Mouse (Mus musculus) CD8-positive naive resting alpha-beta T cell, adult 2 months (primary cell): Measurements from ENCODE around the gene Hrh1.
"Not testable (repeated sequence)": the region's sequence is repeated elsewhere in the genome, so short reads cannot be mapped to it uniquely, and the experiment has no call there.

Source experiments
- DNase-seq, 2 experiments: peaks; one replicate each; pipeline ENCODE4 v3.0.0; 2022; ENCODE audit warnings: low read depth in 2 of 2, low spot score in 2 of 2

Gene Hrh1

GRCm38 (mm10) chr6:114457299-114457698, 59.6 kb downstream of the Hrh1 start:
- no peak for DNase-seq

- no peak for DNase-seq
These were observed 60.5 kb downstream of the Hrh1 start for GRCm38 (mm10) chr6:114458191-114458590.

GRCm38 (mm10) chr6:114459969-114460368, 62.2 kb downstream of the Hrh1 start:
- DNase-seq: no peak

- no peak for DNase-seq
These were observed 63.8 kb downstream of the Hrh1 start for GRCm38 (mm10) chr6:114461536-114461935.

- DNase-seq: no peak
These were observed 65.0 kb downstream of the Hrh1 start for GRCm38 (mm10) chr6:114462747-114463146.

GRCm38 (mm10) chr6:114473541-114473940, 75.8 kb downstream of the Hrh1 start:
- DNase-seq: no peak

GRCm38 (mm10) chr6:114474059-114474458, 76.3 kb downstream of the Hrh1 start:
- no peak for DNase-seq

- no peak for DNase-seq
These were observed 77.2 kb downstream of the Hrh1 start for GRCm38 (mm10) chr6:114474911-114475310.

GRCm38 (mm10) chr6:114478771-114479170, 81.0 kb downstream of the Hrh1 start:
- DNase-seq: no peak

GRCm38 (mm10) chr6:114479644-114480410, 82.1 kb downstream of the Hrh1 start:
- DNase-seq: no peak

GRCm38 (mm10) chr6:114489371-114489770, 91.6 kb downstream of the Hrh1 start:
- DNase-seq: no peak

- not testable (repeated sequence) for DNase-seq
These were observed 94.9 kb downstream of the Hrh1 start for GRCm38 (mm10) chr6:114492588-114492987.

GRCm38 (mm10) chr6:114494987-114495386, 97.3 kb downstream of the Hrh1 start:
- DNase-seq: not testable (repeated sequence)

GRCm38 (mm10) chr6:114514038-114514437, 116.3 kb downstream of the Hrh1 start:
- not testable (repeated sequence) for DNase-seq

GRCm38 (mm10) chr6:114528709-114529108, 131.0 kb downstream of the Hrh1 start:
- peak in 1 of 2 experiments; percentile 1 for DNase-seq
